Mouse (Mus musculus) forebrain, postnatal 0 days (tissue): ENCODE measurements around the gene Sugp2. TPM values are rescaled to one million over a fixed set of nuclear protein-coding genes. Genes with fewer than 3 reads are reported as not detected.
A peak's percentile ranks its signal among the peaks of the same experiment; 100 is the strongest.

ENCODE experiments used
- ATAC-seq: fragments of 200-750 bp; cut with Nextera tagmentation; 2 replicates; pipeline ENCODE4 v1.8.0; 2017; ENCODE audit warnings: mild to moderate bottlenecking, moderate library complexity
- DNase-seq: peaks from one replicate; pipeline ENCODE4 v3.0.0-alpha.2; 2015
- H3K27ac ChIP-seq: fragments of 300-500 bp; sonication (generic); 2 replicates; pipeline ENCODE4 v1.5.1; 2014; ENCODE audit warnings: low read depth, mild to moderate bottlenecking, antibody characterized with exemption, low read length, moderate library complexity, mixed read lengths
- H3K27me3 ChIP-seq: fragments of 300-500 bp; sonication (generic); 2 replicates; pipeline ENCODE4 v1.6.1; 2014; ENCODE audit warnings: mild to moderate bottlenecking, low read length, mixed read lengths; ENCODE audit not compliant: insufficient read depth
- H3K36me3 ChIP-seq: fragments of 300-500 bp; sonication (generic); 2 replicates; pipeline ENCODE4 v1.6.1; 2014; ENCODE audit warnings: mild to moderate bottlenecking, moderate library complexity; ENCODE audit not compliant: insufficient read depth
- H3K4me1 ChIP-seq: fragments of 300-500 bp; sonication (generic); 2 replicates; pipeline ENCODE4 v1.6.1; 2014; ENCODE audit warnings: antibody characterized with exemption; ENCODE audit not compliant: insufficient read depth
- H3K4me2 ChIP-seq: fragments of 300-500 bp; sonication (generic); 2 replicates; pipeline ENCODE4 v1.6.1; 2014; ENCODE audit warnings: low read depth, mild to moderate bottlenecking, moderate library complexity
- H3K4me3 ChIP-seq: fragments of 300-500 bp; sonication (generic); 2 replicates; pipeline ENCODE4 v1.5.1; 2014; ENCODE audit warnings: low read depth, low read length, mixed read lengths
- H3K9ac ChIP-seq: fragments of 300-500 bp; sonication (generic); 2 replicates; pipeline ENCODE4 v1.6.1; 2014; ENCODE audit warnings: mild to moderate bottlenecking
- H3K9me3 ChIP-seq: fragments of 300-500 bp; sonication (generic); 2 replicates; pipeline ENCODE4 v1.6.1; 2016; ENCODE audit warnings: low read length
- CTCF ChIP-seq: sonication (generic); IDR thresholded peaks from 2 replicates; pipeline ENCODE4 v1.5.1; 2016; ENCODE audit warnings: antibody characterized with exemption, control low read depth, low read depth
- WGBS: fragments of 180-500 bp; shearing (Covaris S2); extraction: QIAGEN DNeasy Blood & Tissue Kit; methylation state at CpG from one replicate; pipeline ENCODE4 v1.1.7; 2014; 5-methylcytosine and 5-hydroxymethylcytosine counted together
- polyA plus RNA-seq: library from polyadenylated mRNA; unstranded; fragments of >200 nt; fragmentation: Nextera tagmentation; extraction: Ambion mirVana; gene quantifications from 2 replicates; pipeline ENCODE4 v1.2.1, GENCODE M21; 2015
- total RNA-seq: library from RNA; depleted of rRNA; stranded (reverse); fragments of >200 nt; gene quantifications from 2 replicates; pipeline ENCODE4 v1.2.3, GENCODE M21; 2014

Sugp2 gene
- total and polyA plus RNA-seq, 2 experiments from 2014 or later, result 65.0 to 129 TPM

- ATAC-seq, result no peak
- WGBS, result under 1% methylated on average over 15 of the region's 15 CpGs
Measured at GRCm38 (mm10) chr8:70234781-70235128, 729 bp downstream of the Sugp2 start.

DNA sequence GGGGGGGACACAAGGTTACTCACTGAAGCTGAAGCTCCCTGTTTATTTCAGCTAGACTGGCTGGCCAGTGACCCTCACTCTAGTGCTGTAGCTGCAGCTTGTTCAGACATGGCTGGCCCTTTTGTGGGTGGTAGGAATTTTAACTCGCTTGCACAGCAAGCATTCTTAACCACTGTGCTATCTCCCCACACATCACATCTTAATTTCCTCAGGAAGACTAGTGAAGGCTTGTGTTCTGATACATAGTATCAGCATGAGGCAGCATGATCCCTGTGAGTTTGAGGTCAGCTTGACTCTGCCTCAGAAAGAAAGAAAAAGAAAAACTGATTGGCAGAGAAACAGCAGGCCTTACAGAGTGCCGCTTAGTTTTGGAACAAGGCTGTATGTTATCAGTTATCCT, 3.8 kb downstream of the Sugp2 start:
- H3K9ac ChIP-seq, result no peak overlapping the region
- H3K27ac ChIP-seq, result no peak overlapping the region
- ATAC-seq (no peak), DNase-seq (no peak)
- peaks cover 60% of the 10 kb centered on the region for H3K36me3 ChIP-seq
- WGBS, result 88% methylated on average over 2 of the region's 2 CpGs
- H3K4me2 ChIP-seq, result no peak overlapping the region
- TF ChIP-seq CTCF, result no peak
- no peaks in the 10 kb centered on the region for H3K27me3 ChIP-seq
- no peak overlapping the region for H3K4me3 ChIP-seq
- no peaks in the 10 kb centered on the region for H3K9me3 ChIP-seq
- peaks cover 13% of the 10 kb centered on the region for H3K4me1 ChIP-seq

More at GRCm38 (mm10) chr8:70234781-70235128, 729 bp downstream of the Sugp2 start:
- no peaks in the 10 kb centered on the region for H3K27me3 ChIP-seq
- H3K4me3 ChIP-seq, result peak overlapping the region; percentile 88
- peak overlapping the region; percentile 95 for H3K27ac ChIP-seq
- DNase-seq, result no peak
- peaks cover 45% of the 10 kb centered on the region for H3K36me3 ChIP-seq
- H3K4me1 ChIP-seq, result peaks cover 14% of the 10 kb centered on the region
- H3K9me3 ChIP-seq, result no peaks in the 10 kb centered on the region
- peak overlapping the region; percentile 65 for H3K4me2 ChIP-seq
- no peak for TF ChIP-seq CTCF
- peak overlapping the region; percentile 85 for H3K9ac ChIP-seq

DNA sequence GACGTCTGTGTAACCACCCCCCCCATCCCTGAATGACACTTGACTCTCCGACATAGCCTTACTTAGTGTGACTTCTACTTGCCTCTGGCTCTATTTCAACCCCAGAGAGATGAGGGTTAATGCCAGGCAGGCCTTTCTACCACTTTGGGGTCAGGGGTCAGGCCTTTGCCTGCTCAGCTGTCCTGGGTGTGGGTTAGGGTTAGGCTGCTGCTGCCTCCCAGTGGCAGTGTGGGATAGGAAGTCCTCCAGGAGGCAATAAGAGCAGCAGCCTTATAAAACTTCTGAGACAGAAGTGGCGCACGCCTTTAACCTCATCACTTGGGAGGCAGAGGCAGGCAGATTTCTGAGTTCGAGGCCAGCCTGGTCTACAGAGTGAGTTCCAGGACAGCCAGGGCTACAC, 6.6 kb downstream of the Sugp2 start:
- Histone ChIP-seq H3K36me3 (peaks cover 83% of the 10 kb centered on the region), H3K27ac (no peak overlapping the region), H3K4me1 (peaks cover under 1% of the 10 kb centered on the region; the same call in 1 of the 2 replicates), H3K9me3 (no peaks in the 10 kb centered on the region), H3K27me3 (no peaks in the 10 kb centered on the region), H3K4me3 (no peak overlapping the region), H3K9ac (no peak overlapping the region), H3K4me2 (no peak overlapping the region)
- DNase-seq (no peak), ATAC-seq (no peak)
- 0 out of 2 replicates have a peak, but pooled peaks have one; percentile 17 for TF ChIP-seq CTCF
- WGBS, result 92% methylated on average over 5 of the region's 5 CpGs

GRCm38 (mm10) chr8:70246622-70247021, 12.6 kb downstream of the Sugp2 start:
- no peak for TF ChIP-seq CTCF
- H3K9ac ChIP-seq, result no peak overlapping the region
- ATAC-seq (no peak), DNase-seq (no peak)
- H3K27me3 ChIP-seq, result no peaks in the 10 kb centered on the region
- no peaks in the 10 kb centered on the region for H3K9me3 ChIP-seq
- 90% methylated on average over 6 of the region's 6 CpGs for WGBS
- H3K4me1 ChIP-seq, result no peaks in the 10 kb centered on the region
- peaks cover 82% of the 10 kb centered on the region for H3K36me3 ChIP-seq
- H3K27ac ChIP-seq, result no peak overlapping the region
- no peak overlapping the region for H3K4me2 ChIP-seq
- no peak overlapping the region for H3K4me3 ChIP-seq

GRCm38 (mm10) chr8:70247841-70248240, 13.8 kb downstream of the Sugp2 start:
- H3K4me2 ChIP-seq, result no peak overlapping the region
- no peak overlapping the region for H3K9ac ChIP-seq
- no peaks in the 10 kb centered on the region for H3K27me3 ChIP-seq
- 85% methylated on average over 3 of the region's 3 CpGs for WGBS
- DNase-seq, result no peak
- H3K4me1 ChIP-seq, result no peaks in the 10 kb centered on the region
- no peak for TF ChIP-seq CTCF
- no peaks in the 10 kb centered on the region for H3K9me3 ChIP-seq
- no peak overlapping the region for H3K4me3 ChIP-seq
- H3K36me3 ChIP-seq, result peaks cover 82% of the 10 kb centered on the region
- H3K27ac ChIP-seq, result no peak overlapping the region
- ATAC-seq, result no peak

DNA sequence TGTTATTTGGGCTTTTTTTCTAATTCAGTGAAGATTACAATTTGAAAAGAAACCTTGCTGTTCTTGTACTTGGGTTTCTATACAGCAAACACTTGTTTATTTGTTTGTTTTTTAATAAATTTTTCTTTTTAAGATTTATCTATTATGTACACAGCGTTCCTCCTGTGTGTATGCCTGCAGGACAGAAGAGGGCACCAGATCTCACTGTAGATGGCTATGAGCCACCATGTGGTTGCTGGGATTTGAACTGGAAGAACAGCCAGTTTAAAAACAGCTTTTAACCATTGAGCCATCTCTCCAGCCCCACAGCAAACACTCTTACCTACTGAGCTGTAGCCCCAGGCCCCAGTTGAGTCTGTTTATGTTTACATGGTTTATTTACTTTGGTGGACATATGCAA, 20.6 kb downstream of the Sugp2 start:
- H3K27ac ChIP-seq, result no peak overlapping the region
- peak; percentile 30; the same call in 1 of the 2 replicates for TF ChIP-seq CTCF
- WGBS, result 76% methylated on average over 1 of the region's 1 CpGs
- no peak overlapping the region for H3K9ac ChIP-seq
- no peak; the same call in 1 of the 2 replicates for ATAC-seq
- no peak overlapping the region for H3K4me3 ChIP-seq
- DNase-seq, result no peak
- H3K4me2 ChIP-seq, result no peak overlapping the region
- no peaks in the 10 kb centered on the region for H3K9me3 ChIP-seq
- H3K36me3 ChIP-seq, result peaks cover 96% of the 10 kb centered on the region
- H3K27me3 ChIP-seq, result no peaks in the 10 kb centered on the region
- no peaks in the 10 kb centered on the region for H3K4me1 ChIP-seq

- 83% methylated on average over 3 of the region's 3 CpGs for WGBS
Measured at GRCm38 (mm10) chr8:70257456-70257855, 23.4 kb downstream of the Sugp2 start.

More at GRCm38 (mm10) chr8:70257456-70257855, 23.4 kb downstream of the Sugp2 start:
- Histone ChIP-seq H3K4me3 (no peak overlapping the region), H3K27ac (no peak overlapping the region), H3K36me3 (peaks cover 96% of the 10 kb centered on the region), H3K4me1 (no peaks in the 10 kb centered on the region), H3K9ac (no peak overlapping the region), H3K9me3 (no peaks in the 10 kb centered on the region), H3K27me3 (no peaks in the 10 kb centered on the region), H3K4me2 (no peak overlapping the region)
- ATAC-seq, result no peak
- no peak for DNase-seq
- no peak for TF ChIP-seq CTCF
